Mouse (Mus musculus): ENCODE measurements at regions not wholly inside any gene's neighbourhood (a gene's known extent, or its start where the extent isn't known, plus 50 kb on each side); places are given as distances from the start of the nearest gene placed in this dataset.

GRCm38 (mm10) chr11:112839721-112840494 is 57.9 kb downstream of the Sox9 start:
- no peak overlapping the region for H3K9ac ChIP-seq (ENCODE audit: low read length)
- H3K4me3 ChIP-seq (ENCODE audit: low read length): peak overlapping the region; percentile 40
- no peak for ATAC-seq (replicated peaks; ENCODE audit: extremely low read depth, insufficient read depth, low FRiP score)
- no peaks in the 10 kb centered on the region for H3K36me3 ChIP-seq (ENCODE audit: control insufficient read depth, insufficient read depth)
- H3K27ac ChIP-seq (ENCODE audit: low read length): no peak overlapping the region
- 0 out of 2 replicates have a peak, but pooled peaks cover 4% of the 10 kb centered on the region for H3K27me3 ChIP-seq (ENCODE audit: control insufficient read depth, insufficient read depth, low read length)
- no peaks in the 10 kb centered on the region for H3K4me1 ChIP-seq (ENCODE audit: control insufficient read depth, insufficient read depth, low read length)
- H3K9me3 ChIP-seq (replicated peaks; ENCODE audit: control insufficient read depth, low read length): 0 out of 2 replicates have a peak, but pooled peaks cover 2% of the 10 kb centered on the region
- 18% methylated on average over 10 of the region's 10 CpGs for WGBS
- H3K4me2 ChIP-seq (ENCODE audit: low read depth, low read length): peak overlapping the region; percentile 64

GRCm38 (mm10) chr11:112840495-112840828 is 58.4 kb downstream of the Sox9 start:
- 0 out of 2 replicates have a peak, but pooled peaks cover 2% of the 10 kb centered on the region for H3K9me3 ChIP-seq (replicated peaks; ENCODE audit: control insufficient read depth, low read length)
- H3K9ac ChIP-seq (ENCODE audit: low read length): no peak overlapping the region
- H3K4me1 ChIP-seq (ENCODE audit: control insufficient read depth, insufficient read depth, low read length): no peaks in the 10 kb centered on the region
- H3K27me3 ChIP-seq (ENCODE audit: control insufficient read depth, insufficient read depth, low read length): 0 out of 2 replicates have a peak, but pooled peaks cover 4% of the 10 kb centered on the region
- H3K36me3 ChIP-seq (ENCODE audit: control insufficient read depth, insufficient read depth): no peaks in the 10 kb centered on the region
- H3K4me3 ChIP-seq (ENCODE audit: low read length): peak overlapping the region; percentile 40
- no peak for ATAC-seq (replicated peaks; ENCODE audit: extremely low read depth, insufficient read depth, low FRiP score)
- WGBS: 9% methylated on average over 10 of the region's 10 CpGs
- H3K27ac ChIP-seq (ENCODE audit: low read length): no peak overlapping the region
- H3K4me2 ChIP-seq (ENCODE audit: low read depth, low read length): peak overlapping the region; percentile 64

- Histone ChIP-seq H3K9me3 (replicated peaks; ENCODE audit: control insufficient read depth, low read length) (no peaks in the 10 kb centered on the region), H3K27ac (ENCODE audit: low read length) (no peak overlapping the region), H3K9ac (ENCODE audit: low read length) (no peak overlapping the region), H3K27me3 (ENCODE audit: control insufficient read depth, insufficient read depth, low read length) (peaks cover 4% of the 10 kb centered on the region; the same call in 1 of the 2 replicates), H3K4me2 (ENCODE audit: low read depth, low read length) (no peak overlapping the region), H3K4me3 (ENCODE audit: low read length) (no peak overlapping the region), H3K36me3 (ENCODE audit: control insufficient read depth, insufficient read depth) (no peaks in the 10 kb centered on the region), H3K4me1 (ENCODE audit: control insufficient read depth, insufficient read depth, low read length) (no peaks in the 10 kb centered on the region)
- ATAC-seq (replicated peaks; ENCODE audit: extremely low read depth, insufficient read depth, low FRiP score): peak; percentile 58; the same call in 1 of the 2 replicates
- 42% methylated on average over 8 of the region's 8 CpGs for WGBS
Measured at GRCm38 (mm10) chr11:112844258-112844901, 62.4 kb downstream of the Sox9 start.

- WGBS: 73% methylated on average over 2 of the region's 2 CpGs
Measured at GRCm38 (mm10) chr11:112847146-112847545, 65.1 kb downstream of the Sox9 start.

GRCm38 (mm10) chr11:112847851-112848250 is 65.8 kb downstream of the Sox9 start:
- no peak overlapping the region for H3K9ac ChIP-seq (ENCODE audit: low read length)
- no peaks in the 10 kb centered on the region; the same call in 1 of the 2 replicates for H3K27me3 ChIP-seq (ENCODE audit: control insufficient read depth, insufficient read depth, low read length)
- peaks cover 4% of the 10 kb centered on the region; the same call in 1 of the 2 replicates for H3K4me1 ChIP-seq (ENCODE audit: control insufficient read depth, insufficient read depth, low read length)
- H3K4me3 ChIP-seq (ENCODE audit: low read length): no peak overlapping the region
- H3K27ac ChIP-seq (ENCODE audit: low read length): no peak overlapping the region
- 85% methylated on average over 3 of the region's 3 CpGs for WGBS
- ATAC-seq (replicated peaks; ENCODE audit: extremely low read depth, insufficient read depth, low FRiP score): no peak
- no peaks in the 10 kb centered on the region for H3K36me3 ChIP-seq (ENCODE audit: control insufficient read depth, insufficient read depth)
- H3K4me2 ChIP-seq (ENCODE audit: low read depth, low read length): no peak overlapping the region
- H3K9me3 ChIP-seq (replicated peaks; ENCODE audit: control insufficient read depth, low read length): no peaks in the 10 kb centered on the region

More at GRCm38 (mm10) chr11:112847146-112847545, 65.1 kb downstream of the Sox9 start:
- ATAC-seq (replicated peaks; ENCODE audit: extremely low read depth, insufficient read depth, low FRiP score): no peak
- Histone ChIP-seq H3K4me2 (ENCODE audit: low read depth, low read length) (no peak overlapping the region), H3K4me3 (ENCODE audit: low read length) (no peak overlapping the region), H3K9me3 (replicated peaks; ENCODE audit: control insufficient read depth, low read length) (no peaks in the 10 kb centered on the region), H3K36me3 (ENCODE audit: control insufficient read depth, insufficient read depth) (no peaks in the 10 kb centered on the region), H3K9ac (ENCODE audit: low read length) (no peak overlapping the region), H3K27me3 (ENCODE audit: control insufficient read depth, insufficient read depth, low read length) (no peaks in the 10 kb centered on the region; the same call in 1 of the 2 replicates), H3K4me1 (ENCODE audit: control insufficient read depth, insufficient read depth, low read length) (peaks cover 4% of the 10 kb centered on the region; the same call in 1 of the 2 replicates), H3K27ac (ENCODE audit: low read length) (no peak overlapping the region)

- Histone ChIP-seq H3K4me3 (ENCODE audit: low read length) (no peak overlapping the region), H3K36me3 (ENCODE audit: control insufficient read depth, insufficient read depth) (no peaks in the 10 kb centered on the region), H3K9me3 (replicated peaks; ENCODE audit: control insufficient read depth, low read length) (no peaks in the 10 kb centered on the region), H3K9ac (ENCODE audit: low read length) (no peak overlapping the region), H3K27me3 (ENCODE audit: control insufficient read depth, insufficient read depth, low read length) (no peaks in the 10 kb centered on the region; the same call in none of the 2 replicates), H3K4me2 (ENCODE audit: low read depth, low read length) (no peak overlapping the region), H3K27ac (ENCODE audit: low read length) (no peak overlapping the region), H3K4me1 (ENCODE audit: control insufficient read depth, insufficient read depth, low read length) (peaks cover 4% of the 10 kb centered on the region; the same call in 1 of the 2 replicates)
- no peak for ATAC-seq (replicated peaks; ENCODE audit: extremely low read depth, insufficient read depth, low FRiP score)
- 45% methylated on average over 5 of the region's 5 CpGs for WGBS
Measured at GRCm38 (mm10) chr11:112849974-112850373, 68.0 kb downstream of the Sox9 start.

- Histone ChIP-seq H3K36me3 (ENCODE audit: control insufficient read depth, insufficient read depth) (no peaks in the 10 kb centered on the region), H3K9me3 (replicated peaks; ENCODE audit: control insufficient read depth, low read length) (no peaks in the 10 kb centered on the region), H3K27ac (ENCODE audit: low read length) (no peak overlapping the region), H3K9ac (ENCODE audit: low read length) (no peak overlapping the region), H3K27me3 (ENCODE audit: control insufficient read depth, insufficient read depth, low read length) (no peaks in the 10 kb centered on the region; the same call in none of the 2 replicates), H3K4me1 (ENCODE audit: control insufficient read depth, insufficient read depth, low read length) (peaks cover 4% of the 10 kb centered on the region; the same call in 1 of the 2 replicates), H3K4me3 (ENCODE audit: low read length) (no peak overlapping the region), H3K4me2 (ENCODE audit: low read depth, low read length) (no peak overlapping the region)
- WGBS: 34% methylated on average over 13 of the region's 13 CpGs
- ATAC-seq (replicated peaks; ENCODE audit: extremely low read depth, insufficient read depth, low FRiP score): peak; percentile 69
Measured at GRCm38 (mm10) chr11:112850532-112851272, 68.7 kb downstream of the Sox9 start.

- no peak for ATAC-seq (replicated peaks; ENCODE audit: extremely low read depth, insufficient read depth, low FRiP score)
- Histone ChIP-seq H3K4me3 (ENCODE audit: low read length) (no peak overlapping the region), H3K9ac (ENCODE audit: low read length) (no peak overlapping the region), H3K4me2 (ENCODE audit: low read depth, low read length) (no peak overlapping the region), H3K36me3 (ENCODE audit: control insufficient read depth, insufficient read depth) (no peaks in the 10 kb centered on the region), H3K4me1 (ENCODE audit: control insufficient read depth, insufficient read depth, low read length) (peaks cover 4% of the 10 kb centered on the region; the same call in 1 of the 2 replicates), H3K27ac (ENCODE audit: low read length) (no peak overlapping the region), H3K27me3 (ENCODE audit: control insufficient read depth, insufficient read depth, low read length) (no peaks in the 10 kb centered on the region; the same call in none of the 2 replicates), H3K9me3 (replicated peaks; ENCODE audit: control insufficient read depth, low read length) (0 out of 2 replicates have a peak, but pooled peaks cover 1% of the 10 kb centered on the region)
- WGBS: 58% methylated on average over 9 of the region's 9 CpGs
Measured at GRCm38 (mm10) chr11:112851321-112851720, 69.3 kb downstream of the Sox9 start.

Measured in heart, embryonic 16.5 days (tissue).